Mouse (Mus musculus) T-cell, adult 66 days (primary cell): ENCODE results near the gene Gm44503. TPM values are rescaled to one million over a fixed set of nuclear protein-coding genes. Genes with fewer than 3 reads are reported as not detected.

ENCODE experiments used
- total RNA-seq, 2 experiments: library from RNA; stranded (reverse); gene quantifications; 3 replicates in 1 of 2; 4 replicates in 1 of 2; pipeline ENCODE4 v1.2.4; 2023

Gene Gm44503
- total RNA-seq, result not detected

DNA sequence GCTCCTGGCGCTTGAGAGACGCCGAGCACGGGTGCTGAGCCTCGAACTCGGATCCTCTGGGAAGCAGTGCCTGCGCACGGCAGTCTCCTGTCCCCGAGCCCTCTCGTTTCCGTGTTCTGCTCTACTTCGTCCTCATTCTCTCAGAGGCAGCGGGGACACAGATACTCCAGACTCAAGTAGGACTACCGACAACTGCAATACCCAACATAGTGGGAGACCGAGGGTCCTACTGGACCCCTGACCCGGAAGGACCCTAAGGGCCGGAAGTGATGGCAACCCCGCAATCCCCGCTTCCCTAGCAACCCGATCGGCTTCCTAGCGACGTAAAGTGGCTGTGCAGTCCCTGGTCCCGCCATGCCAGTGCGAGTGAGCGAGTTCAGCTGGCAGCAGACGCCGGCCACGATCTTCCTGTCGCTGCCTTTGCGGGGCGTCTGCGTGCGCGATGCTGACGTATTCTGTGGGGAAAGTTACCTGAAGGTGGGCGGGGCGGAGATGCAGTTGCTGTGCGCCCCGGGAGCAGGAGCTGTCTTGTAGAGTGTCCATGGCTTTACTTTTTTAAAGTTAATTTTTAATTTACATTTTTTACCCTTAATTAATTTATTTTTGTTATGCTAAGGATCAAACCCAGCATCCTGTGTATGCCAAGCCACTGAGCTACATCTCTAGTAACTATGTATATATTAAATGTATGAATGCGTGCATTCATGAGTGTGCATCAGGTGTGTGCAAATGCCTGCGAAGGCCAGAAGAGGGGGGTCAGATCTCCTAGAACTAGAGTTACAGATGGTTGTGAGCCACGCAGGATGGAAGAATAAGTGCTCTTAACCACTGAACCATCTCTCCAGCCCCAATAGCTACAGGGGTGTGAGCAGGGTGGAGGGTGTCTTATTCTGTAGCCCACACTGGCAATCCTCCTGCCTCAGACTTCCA lies at the start of gene Gm44503, which contains the start of gene Dyx1c1:
TSS of gene Gm44503 (plus strand) at position 332 of the 930 bp plus-strand sequence.
TSS of gene Dyx1c1 (plus strand) at position 265 of the 930 bp plus-strand sequence.

DNA sequence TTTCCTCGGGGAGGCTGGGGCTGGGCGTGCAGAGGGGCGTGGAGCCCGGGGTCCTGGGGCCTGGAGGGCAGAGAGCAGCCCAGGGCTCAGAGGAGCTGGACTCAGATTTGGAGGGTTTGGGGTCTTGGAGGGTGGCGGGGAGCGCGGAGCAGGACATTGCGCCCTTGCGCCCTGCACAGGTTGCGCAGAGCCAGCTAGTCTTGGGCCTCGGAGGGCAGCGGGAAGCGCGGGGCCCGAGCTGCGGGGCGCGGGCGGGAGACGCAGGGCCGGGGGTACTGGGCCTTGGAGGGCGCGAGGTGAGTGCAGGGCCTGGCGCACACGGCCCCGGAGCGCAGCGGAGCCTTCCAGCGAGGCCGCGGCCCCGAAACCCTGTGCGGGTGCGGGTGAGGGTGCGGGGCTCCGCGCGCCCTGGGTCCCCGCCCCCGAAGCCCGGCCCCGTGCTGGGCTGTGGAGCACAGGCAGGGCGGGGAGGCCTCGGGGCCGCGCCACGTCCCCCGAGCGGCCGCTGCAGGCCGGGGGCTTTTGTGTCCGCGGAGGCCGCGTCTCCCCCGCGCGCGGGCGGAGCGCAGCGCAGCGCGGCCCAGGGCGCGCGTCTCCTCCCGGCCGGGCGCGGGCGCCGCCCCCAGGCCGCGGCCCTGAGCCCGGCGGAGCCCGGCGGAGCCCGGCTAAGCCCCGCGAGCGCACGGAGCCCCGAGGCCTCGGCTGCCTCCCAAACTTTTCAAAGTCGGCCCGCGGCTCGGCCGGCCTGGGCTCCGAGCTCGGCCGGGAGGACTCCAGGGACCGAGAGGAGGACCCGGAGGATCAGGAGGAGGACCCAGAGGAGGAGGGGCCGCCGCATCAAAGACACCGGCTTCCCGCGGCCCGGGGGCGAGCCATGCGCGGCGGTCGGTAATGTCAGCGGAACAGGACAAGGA lies 33.4 kb upstream of the Gm44503 start, which contains the start of gene Pygo1:
TSS of gene Pygo1 (plus strand) at position 625 of the 914 bp plus-strand sequence.

DNA sequence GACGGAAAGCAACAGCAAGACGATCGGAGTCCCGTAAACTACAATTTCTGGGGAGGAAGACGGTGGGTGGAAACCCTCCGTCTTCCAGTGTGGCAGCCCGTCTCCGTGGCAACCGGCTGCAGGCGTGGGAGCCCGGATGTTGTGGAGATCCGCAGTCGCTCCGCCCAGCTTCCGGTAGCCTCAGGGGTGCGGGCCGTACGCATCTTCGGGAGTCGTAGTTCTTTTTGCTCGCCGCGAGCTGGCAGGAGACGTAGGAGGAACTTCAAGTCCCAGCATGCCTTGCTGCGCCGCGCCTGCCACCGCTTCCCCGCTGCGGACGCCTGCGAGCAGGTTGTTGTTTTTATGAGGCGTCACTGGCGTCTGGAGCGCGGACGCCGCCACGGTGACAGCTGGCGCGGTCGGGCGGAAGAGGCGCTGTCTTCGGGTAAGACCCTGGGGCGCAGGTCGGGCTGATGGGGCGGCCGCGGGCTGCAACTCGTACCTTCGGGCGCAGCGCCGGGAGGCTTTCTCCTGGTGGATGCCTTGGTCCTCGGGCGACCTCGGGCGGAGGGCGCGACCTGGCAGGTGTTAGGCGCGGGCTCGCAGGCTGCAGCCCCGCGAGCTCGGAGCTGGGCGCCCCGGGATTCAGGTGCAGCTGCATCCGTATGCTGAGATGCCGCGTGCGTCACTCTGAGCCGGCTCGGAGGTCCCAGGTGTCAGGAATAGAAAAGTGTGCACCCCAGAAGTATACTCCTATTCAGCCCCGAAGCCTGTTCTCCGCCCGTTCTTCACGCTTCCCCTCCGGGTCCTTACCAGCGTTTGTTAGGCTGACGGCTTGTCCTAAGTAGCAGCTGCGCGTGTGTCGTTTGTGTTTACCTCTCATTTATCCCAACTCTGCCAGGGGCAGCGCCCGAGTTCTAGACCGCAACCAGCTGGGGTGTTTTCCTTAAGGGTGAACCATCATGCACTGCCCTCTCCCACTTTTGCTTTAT lies 26.9 kb downstream of the Gm44503 start, which contains the start of the genes Ccpg1os and Ccpg1:
TSS of gene Ccpg1os (minus strand) at position 133 of the 971 bp plus-strand sequence.
TSS of gene Ccpg1 (plus strand) at position 180 of the 971 bp plus-strand sequence.

DNA sequence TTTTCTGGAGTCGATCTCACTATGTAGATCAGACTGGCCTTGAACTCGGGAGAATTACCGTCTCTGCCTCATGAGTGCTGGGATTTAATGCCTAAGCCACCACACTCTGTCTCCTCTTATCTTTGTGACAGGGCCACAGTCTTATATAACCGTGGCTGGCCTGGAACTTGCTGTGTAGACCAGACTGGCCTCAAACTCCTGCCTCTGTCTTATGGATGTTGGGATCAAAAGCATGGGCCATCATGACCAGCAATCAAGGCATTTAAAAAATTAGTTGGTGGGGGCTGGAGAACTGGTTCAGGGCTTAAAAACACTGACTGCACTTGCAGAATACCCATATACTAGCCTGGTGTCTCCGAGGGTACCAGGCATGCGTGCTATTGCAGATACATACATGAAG lies 81.4 kb downstream of the Gm44503 start, which contains the start of gene Pigb:
TSS of gene Pigb (minus strand) at position 299 of the 400 bp plus-strand sequence.

DNA sequence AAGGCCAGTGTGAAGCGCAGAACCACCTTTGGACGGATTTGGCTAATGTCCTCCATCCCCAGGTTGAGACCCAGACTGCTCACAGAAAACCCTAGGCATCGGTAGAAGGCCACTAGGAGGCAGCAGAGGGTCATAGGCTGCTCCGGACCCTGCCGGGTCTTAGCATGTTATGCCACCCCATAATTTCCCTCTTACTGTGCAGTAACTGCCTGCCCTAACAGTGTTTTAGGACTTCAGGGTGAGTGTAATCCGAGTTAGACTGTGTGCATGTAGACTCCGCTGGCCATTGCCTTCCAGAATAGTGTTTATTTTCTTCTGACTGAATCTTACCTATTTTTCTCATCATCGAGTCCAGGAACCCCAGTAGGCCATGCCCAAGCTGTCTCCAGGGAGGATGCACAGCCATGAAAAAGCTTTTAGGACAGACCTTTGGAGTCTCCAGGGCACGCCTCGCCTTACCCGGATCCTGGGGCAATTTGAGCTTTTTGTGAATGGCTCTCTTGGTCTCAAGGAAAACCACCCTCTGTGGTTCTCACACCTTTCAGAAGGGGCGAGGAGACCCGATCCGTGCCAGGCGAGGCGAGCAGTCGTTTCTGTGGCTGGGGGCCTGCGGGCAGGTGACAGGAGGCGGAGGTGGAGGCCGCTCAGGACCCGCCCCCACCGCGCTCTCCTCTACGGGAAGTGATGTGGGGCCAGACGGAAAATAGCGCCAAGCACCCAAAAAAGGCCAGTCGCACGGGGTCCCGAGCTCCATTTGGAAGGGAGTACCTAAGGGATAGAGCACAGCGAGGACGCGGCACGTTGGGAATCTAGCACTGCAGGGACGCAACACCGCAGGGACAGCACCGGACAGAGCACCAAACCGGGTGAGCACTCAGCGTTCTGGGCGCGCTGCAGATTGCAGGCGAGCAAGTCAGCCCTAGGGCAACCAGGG lies 85.8 kb downstream of the Gm44503 start, which contains the start of gene Rab27a:
TSS of gene Rab27a (plus strand) at position 709 of the 934 bp plus-strand sequence.

Other genes starting within 250 kb of the Gm44503 start
- gene Prtg, start 152.0 kb upstream of the Gm44503 start, total RNA-seq, result under 1 TPM; 0.09 TPM
- not detected for gene Pygo1, start 33.2 kb upstream of the Gm44503 start, total RNA-seq
- 1 to 10 TPM; 1.7 TPM for gene Dyx1c1, start 67 bp upstream of the Gm44503 start, total RNA-seq
- gene Ccpg1os, start 26.5 kb downstream of the Gm44503 start, total RNA-seq, result 1 to 10 TPM; 4.7 to 6.0 TPM
- 100 to 1,000 TPM in 1 of 2 experiments, 10 to 100 TPM in 1; 91.2 to 107 TPM for gene Ccpg1, start 26.6 kb downstream of the Gm44503 start, total RNA-seq
- gene Pigb, start 81.5 kb downstream of the Gm44503 start, total RNA-seq, result 10 to 100 TPM; 15.1 to 18.4 TPM
- gene Rab27a, start 86.0 kb downstream of the Gm44503 start, total RNA-seq, result 10 to 100 TPM; 60.2 to 65.5 TPM
- 10 to 100 TPM in 1 of 2 experiments, 1 to 10 TPM in 1; 9.6 to 10.9 TPM for gene Khdc3, start 143.0 kb downstream of the Gm44503 start, total RNA-seq
- not detected for gene Gm20509, start 143.6 kb downstream of the Gm44503 start, total RNA-seq
- 10 to 100 TPM; 71.7 to 73.4 TPM for gene Rsl24d1, start 154.6 kb downstream of the Gm44503 start, total RNA-seq